Mouse (Mus musculus) lung, postnatal 10 days (tissue): Measurements from ENCODE around the gene Gm3415.

Source experiments
- DNase-seq: peaks from one replicate; pipeline ENCODE4 v3.0.0; 2021

Gene Gm3415

GRCm38 (mm10) chr5:146599970-146600369, 44.0 kb downstream of the Gm3415 start:
- DNase-seq: no peak

- no peak for DNase-seq
These were observed 50.3 kb downstream of the Gm3415 start for GRCm38 (mm10) chr5:146606221-146606620.

- DNase-seq: no peak
These were observed 51.0 kb downstream of the Gm3415 start for GRCm38 (mm10) chr5:146606895-146607294.

GRCm38 (mm10) chr5:146607816-146608215, 51.9 kb downstream of the Gm3415 start:
- DNase-seq: no peak
